Mouse (Mus musculus) kidney, postnatal 10 days (tissue): ENCODE results near the gene Cdc123.

ENCODE experiments used
- DNase-seq: peaks from one replicate; pipeline ENCODE4 v3.0.0; 2021; ENCODE audit warnings: mixed read lengths

The Cdc123 gene

DNA sequence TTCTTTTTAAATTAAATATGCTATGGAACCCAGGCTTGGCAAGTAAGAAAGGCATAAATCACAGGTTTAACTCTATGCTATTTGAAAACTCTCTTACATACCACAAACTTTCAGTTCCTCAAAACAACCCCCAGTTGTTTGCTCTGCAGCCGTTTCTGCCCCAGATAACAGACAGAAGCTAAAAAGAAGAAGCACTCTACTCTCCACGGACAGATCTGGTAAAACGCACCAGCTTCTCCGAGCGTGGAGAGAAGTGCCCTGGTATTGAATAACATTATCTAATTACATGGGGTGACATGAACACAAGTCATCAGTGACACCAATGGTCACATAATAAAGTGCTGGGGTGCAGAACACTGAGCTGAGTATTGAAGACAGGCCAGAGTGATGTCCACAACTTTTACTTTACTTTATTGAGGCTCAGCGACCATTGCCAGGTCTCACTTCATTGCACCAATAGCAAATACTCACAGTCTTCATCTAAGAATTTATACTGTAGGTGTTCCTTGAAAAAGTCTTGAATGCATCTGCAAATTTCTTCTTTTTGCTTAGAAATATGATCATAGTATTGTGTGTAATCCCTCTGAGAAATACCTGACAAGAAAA is 40.4 kb downstream of the Cdc123 start:
- no peak for DNase-seq

DNA sequence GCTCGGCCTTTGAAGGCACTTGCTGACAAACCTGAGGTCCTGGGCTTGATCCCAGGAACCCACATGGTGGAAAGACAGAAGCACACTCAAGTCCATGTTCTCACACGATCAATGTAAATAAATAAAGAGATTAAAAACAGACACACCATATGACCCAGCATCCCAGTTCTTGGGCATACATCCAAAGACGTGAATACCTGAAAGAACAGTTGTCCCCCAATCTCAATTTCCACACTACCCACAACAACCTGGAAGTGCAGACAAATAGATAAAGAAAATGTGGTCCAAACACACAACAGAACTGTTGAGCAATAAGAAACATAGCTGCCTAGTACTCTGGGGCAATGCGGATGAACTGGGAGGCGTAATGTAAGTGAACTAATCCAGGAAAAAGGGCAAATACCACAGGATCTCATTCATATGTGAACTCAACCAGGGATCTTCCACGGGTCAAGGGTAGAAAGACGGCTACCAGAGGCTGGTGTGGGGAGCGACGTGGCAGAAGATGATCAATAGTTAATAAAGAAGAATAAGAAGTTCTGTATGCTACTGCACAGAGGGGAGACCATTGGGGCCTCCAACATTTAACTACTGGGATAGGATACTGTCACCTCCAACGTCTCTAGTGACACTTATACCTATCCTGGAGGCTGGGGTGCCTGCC is 42.9 kb downstream of the Cdc123 start:
- DNase-seq: no peak

DNA sequence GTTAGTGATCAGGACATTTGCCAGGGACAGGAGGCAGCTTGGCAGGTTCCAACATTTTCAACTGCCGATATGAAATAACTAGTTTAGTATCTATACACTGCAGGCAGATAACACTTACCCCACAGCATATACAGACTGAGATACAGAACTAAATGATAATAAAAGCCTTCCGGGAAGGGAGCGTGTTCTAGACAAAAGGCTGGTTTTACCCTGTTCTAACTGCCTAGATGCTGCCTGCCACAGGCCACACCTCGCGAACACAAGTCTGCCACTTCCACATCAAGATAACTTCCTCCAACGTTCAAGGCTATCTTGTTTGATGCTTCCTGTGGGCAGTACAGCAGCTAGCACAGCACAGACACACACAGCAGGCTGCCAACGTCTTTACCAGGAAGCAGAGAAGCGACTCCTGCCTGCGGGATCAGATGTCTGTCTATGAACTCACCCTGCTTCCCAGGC is 43.8 kb downstream of the Cdc123 start:
- no peak for DNase-seq

DNA sequence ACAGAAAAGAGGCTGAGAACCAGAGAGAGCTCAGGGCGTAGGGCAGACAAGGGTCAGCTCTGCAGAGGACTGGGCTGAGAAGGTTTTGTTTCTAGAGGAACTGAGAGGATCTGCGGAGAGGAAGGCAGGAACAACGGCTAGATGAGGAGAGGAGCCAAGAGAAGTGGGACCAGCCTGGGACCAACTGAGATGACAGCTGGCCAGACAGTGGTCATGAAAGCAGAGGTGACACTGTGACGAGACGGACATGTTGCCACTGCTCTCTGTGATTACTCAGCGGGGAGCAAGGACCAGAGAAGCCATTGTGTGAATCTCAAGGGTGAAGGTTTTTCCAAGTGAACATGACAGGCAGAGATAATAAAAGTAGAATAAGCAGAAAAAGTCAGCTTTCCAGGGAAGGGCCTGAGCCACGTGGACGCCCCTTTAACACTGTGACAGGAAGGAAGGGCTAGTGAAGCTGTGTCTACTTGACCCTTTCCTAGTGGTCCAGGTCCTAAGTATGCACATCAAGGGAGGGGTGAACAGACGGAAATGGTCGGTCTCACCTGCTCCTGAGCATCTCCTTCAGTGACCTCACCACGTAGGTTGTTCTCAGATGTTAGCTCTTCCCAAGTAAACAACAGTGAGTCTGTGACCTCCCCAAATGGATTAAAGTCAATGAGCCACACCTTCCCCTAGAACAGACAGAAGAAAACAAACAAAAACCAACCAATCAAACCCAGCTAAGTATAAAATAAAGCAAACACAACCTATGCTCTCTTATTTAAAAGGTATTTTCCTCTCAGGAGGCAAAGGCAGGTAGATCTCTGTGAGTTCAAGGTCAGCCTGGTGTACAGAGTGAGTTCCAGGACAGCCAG is 46.9 kb downstream of the Cdc123 start:
- DNase-seq: no peak

DNA sequence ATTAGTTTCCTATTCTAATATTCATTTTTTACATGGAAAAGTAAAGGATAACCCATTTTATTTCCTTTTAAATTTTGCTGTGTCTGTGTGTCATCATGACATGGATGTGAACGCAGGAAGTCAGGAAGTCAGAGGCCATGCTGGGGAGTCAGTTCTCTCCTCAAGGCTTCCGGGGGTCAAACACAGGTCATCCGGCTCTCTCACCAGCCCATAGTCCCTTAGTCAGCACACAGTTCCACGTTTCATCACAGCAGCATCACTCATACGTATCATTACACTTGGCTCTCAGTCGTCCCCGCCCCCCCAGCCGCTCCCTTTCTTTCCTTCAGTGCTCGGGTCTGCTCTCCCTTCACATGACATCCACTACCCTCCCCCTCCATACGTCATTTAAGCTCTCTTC is 51.2 kb downstream of the Cdc123 start:
- DNase-seq: peak; percentile 61

DNA sequence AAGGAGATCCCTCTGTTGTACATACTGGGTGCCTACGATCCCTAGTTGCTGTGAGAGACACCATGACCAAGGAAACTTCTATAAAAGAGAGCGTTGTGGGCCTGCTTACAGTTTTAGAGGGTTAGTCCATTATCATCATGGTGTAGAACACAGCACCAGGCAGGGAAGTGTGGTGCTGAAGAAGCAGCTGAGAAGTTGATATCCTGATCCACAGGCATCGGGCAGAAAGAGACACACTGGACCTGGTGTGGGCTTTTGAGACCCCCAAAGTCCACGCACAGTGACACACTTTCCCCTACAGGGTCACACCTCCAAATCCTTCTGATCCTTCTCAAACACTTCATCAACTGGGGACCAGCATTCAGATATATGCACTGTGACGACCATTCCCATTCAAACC is 52.9 kb downstream of the Cdc123 start:
- no peak for DNase-seq

DNA sequence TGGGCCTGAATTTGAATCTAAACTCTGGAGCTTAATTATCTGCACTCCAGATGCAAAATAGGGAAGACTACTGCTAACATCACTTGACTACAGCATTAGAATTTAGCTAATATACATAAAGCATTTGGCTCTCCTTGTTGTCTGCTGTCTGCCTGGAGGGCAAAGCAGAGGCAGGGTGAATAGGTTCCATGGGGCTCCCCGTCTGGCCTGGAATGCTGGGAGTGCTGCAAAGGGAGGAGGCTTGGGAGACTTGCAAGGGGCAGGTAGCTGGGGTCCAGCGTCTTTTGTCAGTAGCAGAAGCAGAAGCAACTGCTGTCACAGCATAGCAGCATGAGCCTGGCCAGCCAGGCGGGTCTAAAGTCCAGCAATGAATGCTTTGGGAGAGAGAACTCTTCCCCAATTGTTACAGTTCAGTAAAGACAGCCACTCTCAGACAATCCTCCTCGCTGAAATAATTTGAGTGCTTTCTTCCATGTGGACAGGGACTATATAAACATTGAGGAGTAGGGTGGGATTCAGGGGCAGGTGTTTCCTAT is 55.3 kb downstream of the Cdc123 start:
- peak; percentile 37 for DNase-seq

DNA sequence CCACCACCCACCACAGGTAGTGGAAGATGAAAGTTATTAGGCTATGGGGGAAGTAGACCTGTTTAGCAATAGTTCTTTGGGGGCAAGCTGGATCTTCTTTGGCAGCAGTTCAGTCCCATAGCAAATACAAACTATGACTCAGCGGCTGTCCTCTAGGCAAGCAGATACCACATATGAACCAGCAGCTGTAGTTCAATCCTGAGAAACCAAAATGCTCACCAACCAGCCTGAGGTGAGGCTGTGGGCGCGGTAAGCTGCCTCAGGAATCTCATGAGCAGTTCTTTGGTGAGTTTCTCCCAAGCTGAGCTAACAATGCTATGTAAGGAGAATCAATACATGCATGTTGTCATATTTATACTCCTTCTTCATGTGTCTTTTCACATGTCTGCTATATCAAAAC is 57.6 kb downstream of the Cdc123 start:
- no peak for DNase-seq

DNA sequence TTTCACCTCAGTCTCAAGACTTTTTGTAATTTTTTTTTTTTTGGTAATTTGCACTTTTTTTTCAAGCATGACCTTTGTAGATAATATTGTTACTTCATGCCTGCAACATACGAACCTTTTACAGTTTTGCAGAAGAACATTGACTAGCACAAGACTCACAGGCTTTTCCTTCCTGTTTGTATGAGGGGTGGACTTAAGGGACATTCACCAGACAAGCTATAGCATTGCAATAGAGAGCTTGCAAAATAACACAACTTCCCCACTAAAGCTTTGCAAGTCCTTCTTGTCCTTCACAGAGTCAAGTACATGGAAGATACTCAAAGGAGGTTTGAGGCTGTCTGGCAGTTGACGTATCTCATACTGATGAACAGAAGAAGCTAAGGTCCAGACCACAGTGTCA is 72.5 kb downstream of the Cdc123 start:
- no peak for DNase-seq

DNA sequence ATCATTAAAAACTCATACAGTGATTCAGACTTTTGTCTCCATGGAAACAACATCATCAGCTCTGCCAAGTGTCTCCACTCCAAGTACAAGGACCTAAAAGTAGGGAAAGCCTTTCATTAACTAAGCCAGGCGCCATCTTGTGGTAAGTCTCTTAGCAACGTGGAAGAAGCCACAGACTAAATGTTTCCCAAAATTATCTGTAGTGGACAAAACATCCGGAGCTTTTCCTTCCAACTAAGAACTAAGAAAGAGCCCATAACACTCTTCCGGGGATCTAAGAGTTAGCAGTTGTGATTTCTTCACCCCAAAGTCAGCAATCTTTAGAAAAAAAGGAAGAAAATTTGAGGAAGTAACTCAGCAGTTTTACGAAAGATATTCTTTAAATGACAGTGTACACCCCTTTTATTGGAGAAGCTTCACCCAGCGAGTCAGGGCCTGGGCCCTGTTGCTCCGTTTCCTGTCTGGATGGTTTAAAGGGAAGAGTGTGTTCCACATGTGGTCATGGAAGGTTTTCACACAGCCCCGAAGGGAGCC is 74.2 kb downstream of the Cdc123 start:
- DNase-seq: peak; percentile 62

DNA sequence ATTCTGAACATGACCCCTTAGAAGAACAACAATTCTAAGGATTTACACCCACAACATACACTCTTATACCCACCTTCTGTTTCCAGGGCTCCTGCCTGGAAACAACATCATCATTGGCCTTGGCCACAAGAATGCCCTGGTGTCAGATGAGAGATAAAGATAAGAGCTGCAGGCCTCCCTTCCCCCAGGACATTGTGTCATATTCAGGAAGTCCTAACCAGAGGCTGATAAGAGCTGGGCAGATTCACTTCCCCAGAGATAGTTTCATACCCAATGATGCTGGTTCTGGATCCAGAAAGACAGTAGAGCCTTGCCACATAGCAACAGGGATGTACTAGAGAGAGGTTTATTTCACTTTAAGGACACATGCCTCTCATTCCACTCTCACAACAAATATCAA is 75.3 kb downstream of the Cdc123 start:
- DNase-seq: no peak

DNA sequence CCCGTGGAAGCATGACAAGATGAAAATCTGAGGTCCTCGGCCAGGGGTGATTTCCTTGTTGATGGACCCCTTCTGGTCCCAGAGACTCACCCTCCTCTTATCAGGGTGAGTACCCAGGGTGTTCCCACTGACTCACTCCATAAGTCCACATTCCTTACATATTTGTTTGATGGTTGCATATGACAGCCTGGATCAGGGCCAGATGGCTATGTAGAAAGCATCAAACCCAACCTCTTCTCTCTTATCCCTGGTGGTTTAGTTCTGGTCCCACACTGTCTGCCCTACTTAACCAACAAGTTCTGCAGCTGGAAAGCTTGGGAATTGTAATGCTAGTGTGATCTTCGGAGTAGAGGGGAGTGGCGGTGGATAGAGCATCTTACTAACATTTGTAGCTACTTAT is 76.0 kb downstream of the Cdc123 start:
- no peak for DNase-seq

DNA sequence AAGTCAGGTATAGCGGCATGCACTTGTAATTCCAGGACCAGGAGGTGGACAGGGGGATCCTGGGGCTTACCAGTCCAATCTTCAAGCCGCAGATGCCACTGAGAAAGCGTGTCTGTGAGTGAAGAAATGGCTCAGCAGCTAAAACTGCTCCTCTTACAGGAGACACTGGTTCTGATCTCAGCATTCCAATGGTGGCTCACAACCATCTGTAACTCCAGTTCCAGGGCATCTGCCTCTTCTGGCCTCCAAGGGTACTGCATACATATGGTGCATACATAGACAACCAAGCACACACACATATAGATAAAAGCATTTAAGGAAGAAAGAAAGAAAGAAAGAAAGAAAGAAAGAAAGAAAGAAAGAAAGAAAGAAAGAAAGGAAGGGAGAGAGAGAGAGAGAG is 82.9 kb downstream of the Cdc123 start:
- DNase-seq: no peak

DNA sequence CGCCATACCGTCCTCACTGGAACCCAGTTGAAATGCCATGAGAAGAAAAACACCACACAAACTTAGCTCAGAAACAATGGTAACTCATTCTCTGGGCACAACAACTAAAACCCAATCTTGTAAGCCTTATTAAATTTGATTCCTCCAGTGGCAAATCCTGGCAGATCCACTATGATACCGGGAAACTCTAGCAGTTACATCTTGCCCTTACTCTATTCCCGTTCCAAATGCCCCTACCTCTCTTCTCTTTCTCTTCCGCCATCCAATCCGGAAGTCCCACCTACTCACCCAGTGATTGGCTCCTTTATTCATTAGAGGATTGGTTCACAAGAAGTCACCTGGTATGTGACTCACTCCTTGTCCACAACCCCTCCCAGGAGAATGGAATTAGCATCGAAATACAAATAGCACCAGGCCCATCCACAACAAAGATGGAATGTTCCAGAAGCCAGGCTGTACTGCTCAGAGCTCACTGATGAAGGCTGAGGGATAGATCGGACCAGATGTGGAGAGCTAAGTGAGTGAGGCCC is 84.4 kb downstream of the Cdc123 start:
- no peak for DNase-seq

DNA sequence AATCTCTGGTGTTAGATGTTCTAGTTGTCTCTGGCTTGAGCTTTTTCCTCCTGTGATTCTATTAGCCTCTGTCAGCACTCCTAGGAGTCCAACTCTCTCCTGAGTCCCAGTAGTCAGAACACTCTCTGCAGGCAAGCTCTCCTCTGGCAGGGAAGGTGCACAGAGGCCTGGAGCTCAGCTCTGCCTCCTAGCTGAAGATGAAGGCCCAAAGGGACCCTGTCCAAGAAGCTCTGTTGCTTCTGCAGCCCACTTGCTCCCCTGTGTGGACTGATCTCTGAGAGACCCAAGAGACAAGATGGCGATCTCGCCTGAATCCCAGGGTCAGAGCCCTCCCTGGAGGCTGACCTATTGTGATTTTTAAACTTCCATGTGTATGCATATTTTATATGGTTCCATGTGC is 86.4 kb downstream of the Cdc123 start:
- no peak for DNase-seq

DNA sequence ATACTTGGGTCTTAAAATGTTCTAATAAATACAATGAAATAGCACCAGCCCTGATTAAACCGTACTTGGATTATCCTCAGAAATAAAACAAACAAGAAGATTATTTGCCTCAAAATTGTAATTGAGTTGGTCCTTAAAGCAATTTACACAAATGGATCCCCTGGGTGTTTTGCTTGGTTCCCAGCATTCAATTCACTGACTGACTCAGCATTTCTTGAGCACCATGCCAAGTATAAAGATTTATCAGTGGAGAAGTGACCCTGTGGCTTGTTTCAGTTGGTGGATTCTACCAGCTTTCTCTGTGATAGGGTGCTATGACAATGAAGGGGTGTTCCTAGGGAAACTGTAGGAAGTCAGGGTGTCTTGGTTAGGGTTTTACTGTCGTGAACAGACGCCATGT is 94.1 kb downstream of the Cdc123 start:
- no peak for DNase-seq

DNA sequence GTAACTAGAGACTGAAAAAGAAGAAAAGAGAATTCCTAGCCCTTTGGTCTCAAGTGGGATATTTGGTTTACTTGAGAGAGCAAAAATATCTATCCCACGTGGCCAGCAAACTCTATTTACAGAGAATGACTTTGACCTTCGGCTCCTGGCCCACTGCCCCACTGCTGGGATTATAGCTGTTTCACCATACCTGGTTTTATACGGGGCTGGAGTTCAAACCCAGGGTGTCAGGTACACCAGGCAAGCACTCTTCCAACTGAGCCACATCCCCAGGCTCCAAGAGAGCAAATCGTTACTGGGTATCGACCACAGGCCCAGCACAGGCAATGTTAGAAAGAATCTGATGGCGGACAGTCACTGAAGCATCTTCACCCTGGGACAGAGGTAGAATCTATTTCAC is 95.8 kb downstream of the Cdc123 start:
- DNase-seq: no peak

DNA sequence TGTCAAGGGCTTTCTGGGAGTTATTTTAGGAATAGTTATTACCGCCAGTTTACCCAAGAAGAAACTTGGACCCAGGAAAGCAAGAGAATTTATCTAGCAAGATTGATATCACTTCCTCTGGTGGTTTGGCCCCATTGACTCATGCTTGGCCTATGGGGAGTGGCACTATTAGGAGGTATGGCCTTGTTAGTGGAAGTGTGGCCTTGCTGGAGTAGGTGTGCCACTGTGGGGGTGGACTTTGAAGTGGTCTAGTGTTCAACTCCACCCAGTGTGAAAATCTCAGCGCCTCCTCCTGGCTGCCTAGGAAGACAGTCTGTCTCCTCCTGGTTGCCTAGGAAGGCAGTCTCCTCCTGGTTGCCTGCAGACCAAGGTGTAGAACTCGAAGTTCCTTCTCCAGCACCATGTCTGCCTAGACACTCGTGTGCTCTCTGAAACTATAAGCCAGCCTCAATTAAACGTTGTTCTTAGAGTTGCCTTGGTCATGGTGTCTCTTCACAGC is 97.4 kb downstream of the Cdc123 start:
- no peak for DNase-seq

DNA sequence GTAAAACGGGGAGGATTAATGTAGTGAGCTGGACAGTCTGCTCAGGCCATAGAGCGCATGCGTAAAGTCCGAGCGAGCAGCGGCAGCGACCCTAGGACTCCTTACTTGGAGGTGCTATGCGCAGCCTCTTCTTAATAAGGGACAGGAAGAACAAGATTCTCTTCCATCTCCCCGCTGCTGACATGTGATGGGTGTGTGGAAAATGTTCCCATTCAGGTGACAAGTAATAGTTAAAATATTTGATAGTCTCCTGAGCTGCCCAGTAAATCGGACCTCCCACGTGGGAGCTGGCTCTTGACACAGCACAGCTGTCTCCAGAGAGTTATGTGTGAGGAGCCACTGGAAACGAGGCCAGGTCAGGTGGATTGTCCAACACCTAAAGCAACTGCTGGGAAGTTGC is 98.4 kb downstream of the Cdc123 start:
- peak; percentile 63 for DNase-seq
